Mouse (Mus musculus) neutrophil, adult 83 days (primary cell): ENCODE results near the gene Azin2. TPM values are rescaled to one million over a fixed set of nuclear protein-coding genes. Genes with fewer than 3 reads are reported as not detected.

Experiments used
- total RNA-seq, 2 experiments: library from RNA; stranded (reverse); gene quantifications; one replicate each; pipeline ENCODE4 v1.2.4; 2023

Azin2 gene
- under 1 TPM; 0.57 to 0.59 TPM for total RNA-seq

GRCm38 (mm10) chr4:128962029-128962925 lies at the start of gene Azin2:
TSS of gene Azin2 (minus strand) at chr4:128962442.

DNA sequence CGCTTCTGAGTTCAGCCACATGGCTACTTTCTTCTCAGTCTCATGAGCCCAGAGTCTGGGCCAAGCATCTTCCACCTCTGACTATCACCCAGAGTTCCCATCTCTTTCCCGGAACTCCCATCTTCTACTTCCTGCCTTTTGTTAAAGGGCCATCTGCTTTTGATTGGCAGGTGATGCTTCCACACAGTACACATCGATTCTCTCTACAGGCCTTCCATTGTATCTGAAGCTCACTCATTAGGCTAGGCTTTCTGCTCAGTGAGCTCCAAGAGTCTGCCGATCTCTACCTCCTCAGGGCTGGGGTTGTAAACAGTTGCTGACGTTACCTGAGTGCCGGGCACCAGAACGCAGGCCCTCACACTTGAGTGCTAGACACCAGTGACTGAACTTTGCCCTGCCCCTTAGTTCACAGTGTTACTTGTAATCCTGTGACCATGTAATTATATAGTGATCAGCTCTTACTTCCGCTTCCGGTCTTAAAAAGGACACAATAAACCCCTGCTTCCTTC lies 29.3 kb upstream of the Azin2 start, which contains the start of gene Ak2:
Ak2 (plus strand) TSS at position 459 of the 509 bp plus-strand sequence.

DNA sequence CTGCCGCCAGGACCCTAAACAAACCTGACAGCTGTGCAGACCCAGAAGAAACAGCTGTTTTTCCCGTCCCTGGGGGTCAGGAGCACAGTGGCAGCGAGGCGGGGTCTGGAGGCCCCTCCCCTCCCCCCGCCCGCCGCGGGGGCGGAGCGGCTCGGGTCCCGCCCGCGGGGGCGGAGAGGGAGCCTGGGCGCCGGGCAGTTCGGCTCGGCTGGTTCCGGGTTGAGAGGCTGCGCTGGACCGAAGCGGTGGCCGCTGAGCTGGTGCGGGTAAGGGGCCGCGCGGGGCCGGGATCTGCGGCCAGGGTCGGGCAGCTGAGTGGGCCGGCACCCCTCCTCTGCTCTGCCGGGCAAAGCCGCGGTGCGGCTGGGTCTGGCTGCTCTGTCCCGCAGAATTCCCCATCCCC lies 78.9 kb downstream of the Azin2 start, which contains the start of gene Trim62:
Trim62 (plus strand) TSS at position 202 of the 403 bp plus-strand sequence.

Other genes with a start within 250 kb of the Azin2 start
- gene A3galt2, start 207.1 kb downstream of the Azin2 start, total RNA-seq, result under 1 TPM in 1 of 2 experiments, not detected in 1; 0.15 TPM
- gene Zfp362, start 156.4 kb downstream of the Azin2 start, total RNA-seq, result 10 to 100 TPM; 11.0 to 14.9 TPM
- gene Trim62, start 78.9 kb downstream of the Azin2 start, total RNA-seq, result 1 to 10 TPM; 1.0 to 1.3 TPM
- 100 to 1,000 TPM; 105 to 108 TPM for gene Ak2, start 29.5 kb upstream of the Azin2 start, total RNA-seq
- 10 to 100 TPM; 73.0 to 80.9 TPM for gene Rnf19b, start 95.8 kb upstream of the Azin2 start, total RNA-seq
- not detected for gene Tmem54, start 143.1 kb upstream of the Azin2 start, total RNA-seq
- gene Hpca, start 159.6 kb upstream of the Azin2 start, total RNA-seq, result not detected
- gene Fndc5, start 174.6 kb upstream of the Azin2 start, total RNA-seq, result not detected
- gene S100pbp, start 227.3 kb upstream of the Azin2 start, total RNA-seq, result 10 to 100 TPM; 11.5 to 12.5 TPM
- gene Yars, start 227.3 kb upstream of the Azin2 start, total RNA-seq, result 10 to 100 TPM; 16.4 to 25.4 TPM